Comparison of ENCODE assay signal across 29 mouse cellular contexts in genomic region chr9:28572136-28572774, GRCm38 (mm10).
DNase-seq lines count a peak whose midpoint lies in the region; ATAC-seq lines count a peak whose summit lies in the region.
"Had no signal": no experiment of that assay in that cellular context is flagged by ENCODE, and none has a peak within 500 bp of the region (broad histone marks: within the 10 kb centered on the region; RNA-seq: fewer than 3 reads in every experiment).

No protein-coding gene starts in this region.

- H3K27ac ChIP-seq in neural tube, embryonic 11.5 days (ENCODE audit: low read depth, low read length), result no peak overlapping the region
- peak overlapping the region; percentile 13; the same call in 1 of the 2 replicates for H3K27ac ChIP-seq in intestine, embryonic 16.5 days (ENCODE audit: low read length)
- H3K27ac ChIP-seq in neural tube, embryonic 14.5 days (ENCODE audit: low read depth, low read length), result no peak overlapping the region
- H3K27ac ChIP-seq: embryonic facial prominence, embryonic 15.5 days; forebrain, embryonic 12.5 days; heart, embryonic 13.5 days; liver, embryonic 12.5 days; stomach, embryonic 15.5 days had no signal

- H3K4me1 ChIP-seq in neural tube, embryonic 11.5 days (ENCODE audit: control insufficient read depth, insufficient read depth, low read length), result peaks cover 8% of the 10 kb centered on the region
- H3K4me1 ChIP-seq in intestine, embryonic 16.5 days (ENCODE audit: control insufficient read depth, insufficient read depth, low read length), result 0 out of 2 replicates have a peak, but pooled peaks cover 4% of the 10 kb centered on the region
- H3K4me1 ChIP-seq in neural tube, embryonic 14.5 days (ENCODE audit: control insufficient read depth, insufficient read depth, low read length), result peaks cover 10% of the 10 kb centered on the region; the same call in 1 of the 2 replicates
- H3K4me1 ChIP-seq: liver, embryonic 12.5 days had no signal

- 54% methylated on average over 9 of the region's 9 CpGs for WGBS in neural tube, embryonic 11.5 days
- WGBS in intestine, embryonic 16.5 days, result 52% methylated on average over 9 of the region's 9 CpGs
- 29% methylated on average over 9 of the region's 9 CpGs for WGBS in neural tube, embryonic 14.5 days

- H3K4me2 ChIP-seq in neural tube, embryonic 11.5 days (ENCODE audit: low read depth), result no peak overlapping the region
- H3K4me2 ChIP-seq in intestine, embryonic 16.5 days (ENCODE audit: low read depth, low read length), result no peak overlapping the region
- H3K4me2 ChIP-seq in neural tube, embryonic 14.5 days (ENCODE audit: low read depth, low read length), result no peak overlapping the region
- H3K4me2 ChIP-seq: embryonic facial prominence, embryonic 15.5 days; forebrain, embryonic 12.5 days; heart, embryonic 13.5 days; liver, embryonic 12.5 days; stomach, embryonic 15.5 days had no signal

- H3K9ac ChIP-seq in neural tube, embryonic 11.5 days (ENCODE audit: low read length), result no peak overlapping the region
- no peak overlapping the region for H3K9ac ChIP-seq in intestine, embryonic 16.5 days (ENCODE audit: low read depth, low read length)
- H3K9ac ChIP-seq in neural tube, embryonic 14.5 days (replicated peaks; ENCODE audit: low read depth, low read length), result no peak overlapping the region
- H3K9ac ChIP-seq: embryonic facial prominence, embryonic 15.5 days; forebrain, embryonic 12.5 days; heart, embryonic 13.5 days; liver, embryonic 12.5 days; liver, postnatal 0 days; stomach, embryonic 15.5 days had no signal

- peak; percentile 15 for DNase-seq in layer of hippocampus, adult 11-12 months (ENCODE audit: low spot score)
- no peak for DNase-seq in layer of hippocampus, adult 18-20 months (ENCODE audit: low spot score in 2 of 2)
- DNase-seq in neural tube, embryonic 11.5 days (ENCODE audit: low spot score), result peak; percentile 35
- DNase-seq in neural tube, embryonic 10.5 days (ENCODE audit: extremely low spot score, low spot score), result no peak
- no peak for DNase-seq in ovary, postnatal 14 days (ENCODE audit: low spot score)
- no peak for DNase-seq in lung, postnatal 14 days
- DNase-seq: adrenal gland, adult 8-10 months; B cell, adult 2 months; cerebellum, adult 11 months; cerebellum, adult 9-10 months; cerebellum, postnatal 36 days; gastrocnemius, postnatal 10 days; heart, postnatal 10 days; kidney, adult 18-20 months; kidney, postnatal 4 days; left cerebral cortex, postnatal 4 days; liver, postnatal 0 days; lung, postnatal 4 days had no signal

- no peaks in the 10 kb centered on the region for H3K9me3 ChIP-seq in neural tube, embryonic 11.5 days (ENCODE audit: control insufficient read depth, low read length)
- no peaks in the 10 kb centered on the region for H3K9me3 ChIP-seq in intestine, embryonic 16.5 days (ENCODE audit: control insufficient read depth, low read length)
- H3K9me3 ChIP-seq in neural tube, embryonic 14.5 days (ENCODE audit: control insufficient read depth, low read length), result no peaks in the 10 kb centered on the region
- H3K9me3 ChIP-seq: embryonic facial prominence, embryonic 15.5 days; forebrain, embryonic 12.5 days; heart, embryonic 13.5 days; liver, embryonic 12.5 days; megakaryocyte, embryonic 14.5 days; stomach, embryonic 15.5 days had no signal

- H3K4me3 ChIP-seq in neural tube, embryonic 11.5 days (ENCODE audit: low read depth, low read length), result no peak overlapping the region
- no peak overlapping the region for H3K4me3 ChIP-seq in intestine, embryonic 16.5 days (ENCODE audit: low read length)
- H3K4me3 ChIP-seq in neural tube, embryonic 14.5 days (ENCODE audit: low read depth, low read length), result no peak overlapping the region
- H3K4me3 ChIP-seq: embryonic facial prominence, embryonic 15.5 days; forebrain, embryonic 12.5 days; heart, embryonic 13.5 days; liver, embryonic 12.5 days; megakaryocyte, embryonic 14.5 days; myocyte; stomach, embryonic 15.5 days had no signal

- no peak; the same call in 1 of the 2 replicates for ATAC-seq in neural tube, embryonic 11.5 days (ENCODE audit: insufficient read depth, low FRiP score, low TSS enrichment)
- ATAC-seq in intestine, embryonic 16.5 days, result peak; percentile 67
- ATAC-seq in neural tube, embryonic 14.5 days (ENCODE audit: low read depth), result peak; percentile 54; the same call in 1 of the 2 replicates
- ATAC-seq: activated CD4-positive, CD25-positive, alpha-beta regulatory T cell, adult 4 months; liver, embryonic 12.5 days; liver, postnatal 0 days; midbrain, embryonic 16.5 days had no signal

- H3K27me3 ChIP-seq in neural tube, embryonic 11.5 days (ENCODE audit: control insufficient read depth, insufficient read depth, low read length), result no peaks in the 10 kb centered on the region
- no peaks in the 10 kb centered on the region for H3K27me3 ChIP-seq in intestine, embryonic 16.5 days (replicated peaks; ENCODE audit: control insufficient read depth, insufficient read depth, low read length)
- no peaks in the 10 kb centered on the region for H3K27me3 ChIP-seq in neural tube, embryonic 14.5 days (ENCODE audit: control insufficient read depth, insufficient read depth, low read length)
- H3K27me3 ChIP-seq: embryonic facial prominence, embryonic 15.5 days; forebrain, embryonic 12.5 days; heart, embryonic 13.5 days; liver, embryonic 12.5 days; megakaryocyte, embryonic 14.5 days; stomach, embryonic 15.5 days had no signal

- H3K36me3 ChIP-seq in neural tube, embryonic 11.5 days (ENCODE audit: control insufficient read depth, insufficient read depth, low read length), result no peaks in the 10 kb centered on the region
- H3K36me3 ChIP-seq in intestine, embryonic 16.5 days (ENCODE audit: control insufficient read depth, insufficient read depth, low read length), result no peaks in the 10 kb centered on the region
- H3K36me3 ChIP-seq in neural tube, embryonic 14.5 days (ENCODE audit: control insufficient read depth, insufficient read depth, low read length), result no peaks in the 10 kb centered on the region
- H3K36me3 ChIP-seq: embryonic facial prominence, embryonic 15.5 days; forebrain, embryonic 12.5 days; heart, embryonic 13.5 days; liver, embryonic 12.5 days; stomach, embryonic 15.5 days had no signal

Comparison
In these comparisons a context has a peak if more than half of its experiments do, and no peak if none do; other contexts are left out.
1. DNase-seq: peak in layer of hippocampus, adult 11-12 months (single experiment) and neural tube, embryonic 11.5 days (single experiment); none in layer of hippocampus, adult 18-20 months (0 of 2), neural tube, embryonic 10.5 days (single experiment), ovary, postnatal 14 days (single experiment) and lung, postnatal 14 days (single experiment).